Mouse (Mus musculus) liver, embryonic 16.5 days (tissue): ENCODE measurements around the gene Oaf. TPM values are rescaled to one million over a fixed set of nuclear protein-coding genes. Genes with fewer than 3 reads are reported as not detected.

Experiments
- ATAC-seq: fragments of 200-750 bp; cut with Nextera tagmentation; 2 replicates; pipeline ENCODE4 v1.8.0; 2017; ENCODE audit warnings: low read depth, mild to moderate bottlenecking, moderate number of reproducible peaks, moderate library complexity
- H3K27ac ChIP-seq: fragments of 300-500 bp; sonication (generic); 2 replicates; pipeline ENCODE4 v1.5.1; 2014; ENCODE audit warnings: mild to moderate bottlenecking, low read length
- H3K27me3 ChIP-seq: fragments of 300-500 bp; sonication (generic); 2 replicates; pipeline ENCODE4 v1.6.1; 2014; ENCODE audit warnings: low read depth, low read length, mixed read lengths; ENCODE audit not compliant: control insufficient read depth, insufficient read depth
- H3K36me3 ChIP-seq: fragments of 300-500 bp; sonication (generic); 2 replicates; pipeline ENCODE4 v1.6.1; 2014; ENCODE audit warnings: mild to moderate bottlenecking; ENCODE audit not compliant: control insufficient read depth, insufficient read depth
- H3K4me1 ChIP-seq: fragments of 300-500 bp; sonication (generic); 2 replicates; pipeline ENCODE4 v1.6.1; 2014; ENCODE audit warnings: low read depth, low read length, mixed read lengths; ENCODE audit not compliant: control insufficient read depth
- H3K4me2 ChIP-seq: fragments of 300-500 bp; sonication (generic); 2 replicates; pipeline ENCODE4 v1.6.1; 2014; ENCODE audit warnings: low read depth, low read length, mixed read lengths
- H3K4me3 ChIP-seq: fragments of 300-500 bp; sonication (generic); 2 replicates; pipeline ENCODE4 v1.5.1; 2014; ENCODE audit warnings: low read depth, mild to moderate bottlenecking, low read length
- H3K9ac ChIP-seq: fragments of 300-500 bp; sonication (generic); 2 replicates; pipeline ENCODE4 v1.6.1; 2014; ENCODE audit warnings: low read depth, low read length
- H3K9me3 ChIP-seq: fragments of 300-500 bp; sonication (generic); replicated peaks from 2 replicates; pipeline ENCODE4 v1.6.1; 2016; ENCODE audit warnings: low read length; ENCODE audit not compliant: control insufficient read depth
- WGBS: fragments of 180-500 bp; shearing (Covaris S2); extraction: QIAGEN DNeasy Blood & Tissue Kit; methylation state at CpG from one replicate; pipeline ENCODE4 v1.1.7; 2014; ENCODE audit not compliant: insufficient replicate concordance; 5-methylcytosine and 5-hydroxymethylcytosine counted together
- polyA plus RNA-seq: library from polyadenylated mRNA; unstranded; fragments of >200 nt; fragmentation: Nextera tagmentation; extraction: Ambion mirVana; gene quantifications from 2 replicates; pipeline ENCODE4 v1.2.1, GENCODE M21; 2015

The Oaf gene
- polyA plus RNA-seq, 1 experiment from 2014 or later = 29.0 TPM

GRCm38 (mm10) chr9:43200212-43200611, 39.5 kb downstream of the Oaf start:
- H3K27ac ChIP-seq = no peak overlapping the region
- H3K9me3 ChIP-seq = no peaks in the 10 kb centered on the region
- no peaks in the 10 kb centered on the region for H3K36me3 ChIP-seq
- peaks cover 47% of the 10 kb centered on the region for H3K27me3 ChIP-seq
- no peak overlapping the region for H3K9ac ChIP-seq
- WGBS = 5% methylated on average over 5 of the region's 5 CpGs
- H3K4me3 ChIP-seq = no peak overlapping the region
- H3K4me2 ChIP-seq = no peak overlapping the region
- no peak for ATAC-seq
- no peaks in the 10 kb centered on the region for H3K4me1 ChIP-seq

GRCm38 (mm10) chr9:43194001-43194400, 45.7 kb downstream of the Oaf start:
- no peaks in the 10 kb centered on the region for H3K9me3 ChIP-seq
- WGBS = 15% methylated on average over 9 of the region's 9 CpGs

GRCm38 (mm10) chr9:43191561-43191960, 48.1 kb downstream of the Oaf start:
- Histone ChIP-seq H3K9ac (no peak overlapping the region), H3K4me1 (no peaks in the 10 kb centered on the region), H3K36me3 (no peaks in the 10 kb centered on the region), H3K27me3 (no peaks in the 10 kb centered on the region), H3K27ac (no peak overlapping the region), H3K4me2 (no peak overlapping the region), H3K4me3 (no peak overlapping the region), H3K9me3 (no peaks in the 10 kb centered on the region)
- no peak for ATAC-seq
- WGBS = 32% methylated on average over 4 of the region's 4 CpGs

More at GRCm38 (mm10) chr9:43194001-43194400, 45.7 kb downstream of the Oaf start:
- H3K4me3 ChIP-seq = no peak overlapping the region
- no peak for ATAC-seq
- peaks cover 3% of the 10 kb centered on the region; the same call in 1 of the 2 replicates for H3K27me3 ChIP-seq
- H3K4me1 ChIP-seq = no peaks in the 10 kb centered on the region
- no peaks in the 10 kb centered on the region for H3K36me3 ChIP-seq
- H3K9ac ChIP-seq = no peak overlapping the region
- H3K27ac ChIP-seq = no peak overlapping the region
- H3K4me2 ChIP-seq = no peak overlapping the region

GRCm38 (mm10) chr9:43189021-43189356, 50.7 kb downstream of the Oaf start:
- Histone ChIP-seq H3K27me3 (no peaks in the 10 kb centered on the region), H3K4me2 (no peak overlapping the region), H3K4me1 (no peaks in the 10 kb centered on the region), H3K27ac (no peak overlapping the region), H3K36me3 (no peaks in the 10 kb centered on the region), H3K9me3 (no peaks in the 10 kb centered on the region), H3K9ac (no peak overlapping the region), H3K4me3 (no peak overlapping the region)
- WGBS = 35% methylated on average over 3 of the region's 3 CpGs
- no peak for ATAC-seq

- no peaks in the 10 kb centered on the region for H3K36me3 ChIP-seq
- H3K9ac ChIP-seq = no peak overlapping the region
- H3K4me3 ChIP-seq = no peak overlapping the region
- no peaks in the 10 kb centered on the region for H3K27me3 ChIP-seq
- no peaks in the 10 kb centered on the region for H3K9me3 ChIP-seq
- no peaks in the 10 kb centered on the region for H3K4me1 ChIP-seq
- WGBS = 66% methylated on average over 12 of the region's 12 CpGs
- ATAC-seq = no peak
- no peak overlapping the region for H3K27ac ChIP-seq
- H3K4me2 ChIP-seq = no peak overlapping the region
These were observed 51.2 kb downstream of the Oaf start for GRCm38 (mm10) chr9:43188309-43189020.

GRCm38 (mm10) chr9:43179614-43180013, 60.1 kb downstream of the Oaf start:
- Histone ChIP-seq H3K4me2 (no peak overlapping the region), H3K4me3 (no peak overlapping the region), H3K9ac (no peak overlapping the region), H3K9me3 (no peaks in the 10 kb centered on the region), H3K27me3 (no peaks in the 10 kb centered on the region), H3K36me3 (no peaks in the 10 kb centered on the region), H3K27ac (no peak overlapping the region), H3K4me1 (no peaks in the 10 kb centered on the region)
- WGBS = 59% methylated on average over 5 of the region's 5 CpGs
- ATAC-seq = no peak

- 52% methylated on average over 7 of the region's 7 CpGs for WGBS
- ATAC-seq = no peak
- H3K9ac ChIP-seq = no peak overlapping the region
These were observed 61.5 kb downstream of the Oaf start for GRCm38 (mm10) chr9:43178172-43178571.

More at GRCm38 (mm10) chr9:43178172-43178571, 61.5 kb downstream of the Oaf start:
- Histone ChIP-seq H3K4me3 (no peak overlapping the region), H3K9me3 (no peaks in the 10 kb centered on the region), H3K27ac (no peak overlapping the region), H3K4me1 (no peaks in the 10 kb centered on the region), H3K4me2 (no peak overlapping the region), H3K27me3 (no peaks in the 10 kb centered on the region), H3K36me3 (no peaks in the 10 kb centered on the region)

Other genes with a start within 250 kb of the Oaf start
- gene Arhgef12, start 132.7 kb downstream of the Oaf start, polyA plus RNA-seq = 7.1 and 7.8 TPM in 2 replicates
- gene Tmem136, start 123.3 kb downstream of the Oaf start, polyA plus RNA-seq = 0.49 and 0.78 TPM in 2 replicates
- 0.07 TPM in 1 of 2 replicates, not detected in the other for gene Pou2f3, start 29.5 kb downstream of the Oaf start, polyA plus RNA-seq
- 0.04 TPM in 1 of 2 replicates, not detected in the other for gene Trim29, start 70.9 kb upstream of the Oaf start, polyA plus RNA-seq